Comparison of ENCODE assay signal across 19 mouse cellular contexts in genomic region chr4:147968816-147969215, GRCm38 (mm10). TPM values are rescaled to one million over a fixed set of nuclear protein-coding genes. Genes with fewer than 3 reads are reported as not detected.
"Had no signal": no experiment of that assay in that cellular context is flagged by ENCODE, and none has a peak within 500 bp of the region (broad histone marks: within the 10 kb centered on the region; RNA-seq: fewer than 3 reads in every experiment).

No protein-coding gene starts in this region.

- H3K4me2 ChIP-seq: limb, embryonic 12.5 days; lung, embryonic 15.5 days; midbrain, embryonic 12.5 days; stomach, embryonic 15.5 days had no signal

- H3K27me3 ChIP-seq: limb, embryonic 12.5 days; lung, embryonic 15.5 days; stomach, embryonic 15.5 days had no signal

- DNase-seq: lung, postnatal 14 days; right cerebral cortex, postnatal 14 days; thymus, adult 2 months; thymus, postnatal 25 days had no signal

- H3K4me1 ChIP-seq: limb, embryonic 12.5 days; lung, embryonic 15.5 days; midbrain, embryonic 12.5 days; stomach, embryonic 15.5 days had no signal

- ATAC-seq: midbrain, embryonic 16.5 days had no signal

- H3K36me3 ChIP-seq: limb, embryonic 12.5 days; lung, embryonic 15.5 days; midbrain, embryonic 12.5 days; stomach, embryonic 15.5 days had no signal

- H3K27ac ChIP-seq: left cerebral cortex, adult 2 months; limb, embryonic 12.5 days; lung, embryonic 15.5 days; macrophage; midbrain, embryonic 12.5 days; stomach, embryonic 15.5 days had no signal

- H3K9me3 ChIP-seq: limb, embryonic 12.5 days; lung, embryonic 15.5 days; midbrain, embryonic 12.5 days; stomach, embryonic 15.5 days had no signal

- H3K9ac ChIP-seq: limb, embryonic 12.5 days; lung, embryonic 15.5 days; midbrain, embryonic 12.5 days; stomach, embryonic 15.5 days had no signal

- H3K4me3 ChIP-seq: left cerebral cortex, adult 2 months; limb, embryonic 12.5 days; lung, embryonic 15.5 days; midbrain, embryonic 12.5 days; stomach, embryonic 15.5 days had no signal

RNA-seq across cellular contexts. Expression of gene Nppb, which starts 16.8 kb away (rescaled TPM):
- total RNA-seq: layer of hippocampus, postnatal 25 days; left cerebral cortex, adult 2 months; left cerebral cortex, postnatal 14 days; liver, adult 2 months; megakaryocyte-erythroid progenitor cell, adult 5-6 weeks had no signal
- polyA plus RNA-seq: limb, embryonic 12.5 days; liver, adult 2 months; liver, embryonic 16.5 days; macrophage; midbrain, embryonic 12.5 days; midbrain, embryonic 16.5 days; spleen, adult 2 months; stomach, embryonic 15.5 days; testis, adult 2 months; urinary bladder, adult 2 months had no signal

RNA-seq across cellular contexts. Expression of gene Nppa, which starts 31.7 kb away (rescaled TPM):
- total RNA-seq: layer of hippocampus, postnatal 25 days; left cerebral cortex, adult 2 months; liver, adult 2 months; megakaryocyte-erythroid progenitor cell, adult 5-6 weeks had no signal
- polyA plus RNA-seq: liver, adult 2 months; liver, embryonic 16.5 days; macrophage; testis, adult 2 months had no signal
